Mouse (Mus musculus): Measurements from ENCODE around the gene Hint3. TPM values are rescaled to one million over a fixed set of nuclear protein-coding genes. Genes with fewer than 3 reads are reported as not detected.
"Not testable (repeated sequence)": the region's sequence is repeated elsewhere in the genome, so short reads cannot be mapped to it uniquely, and the experiment has no call there.

Gene Hint3
- polyA plus RNA-seq, 1 experiment = 18.5 TPM

GRCm38 (mm10) chr10:30629977-30630376 lies 545 bp upstream of the Hint3 start:
- H3K27ac ChIP-seq (ENCODE audit: insufficient read depth, low read depth, low read length) = no peak overlapping the region
- TF ChIP-seq POLR2A (IDR thresholded peaks at IDR 0.05; ENCODE audit: borderline replicate concordance, low read depth, low read length) (no peak), CTCF (IDR thresholded peaks at IDR 0.05; ENCODE audit: low read depth, low read length) (no peak)
- peaks cover 9% of the 10 kb centered on the region for H3K4me1 ChIP-seq (ENCODE audit: control insufficient read depth, insufficient read depth, low read length)
- no peak overlapping the region for H3K4me3 ChIP-seq (ENCODE audit: insufficient read depth, low read length)

- H3K27ac ChIP-seq (ENCODE audit: insufficient read depth, low read depth, low read length); H3K4me1 ChIP-seq (ENCODE audit: control insufficient read depth, insufficient read depth, low read length); H3K4me3 ChIP-seq (ENCODE audit: insufficient read depth, low read length): not testable (repeated sequence)
Observed at GRCm38 (mm10) chr10:30628444-30628843, 988 bp downstream of the Hint3 start.

- H3K4me1 ChIP-seq (ENCODE audit: control insufficient read depth, insufficient read depth, low read length) = peaks cover 9% of the 10 kb centered on the region
- H3K27ac ChIP-seq (ENCODE audit: insufficient read depth, low read depth, low read length) = no peak overlapping the region; the same call in 1 of the 2 replicates
- no peak overlapping the region for H3K4me3 ChIP-seq (ENCODE audit: insufficient read depth, low read length)
- TF ChIP-seq CTCF (IDR thresholded peaks at IDR 0.05; ENCODE audit: low read depth, low read length) = no peak
- TF ChIP-seq POLR2A (IDR thresholded peaks at IDR 0.05; ENCODE audit: borderline replicate concordance, low read depth, low read length) = no peak
Observed at GRCm38 (mm10) chr10:30627548-30627947, 1.9 kb downstream of the Hint3 start.

GRCm38 (mm10) chr10:30624161-30625019 lies 5.0 kb downstream of the Hint3 start:
- Histone ChIP-seq H3K4me3 (ENCODE audit: insufficient read depth, low read length) (no peak overlapping the region), H3K4me1 (ENCODE audit: control insufficient read depth, insufficient read depth, low read length) (peaks cover 15% of the 10 kb centered on the region), H3K27ac (ENCODE audit: insufficient read depth, low read depth, low read length) (no peak overlapping the region)
- TF ChIP-seq CTCF (IDR thresholded peaks at IDR 0.05; ENCODE audit: low read depth, low read length) (no peak), POLR2A (IDR thresholded peaks at IDR 0.05; ENCODE audit: borderline replicate concordance, low read depth, low read length) (no peak)

- no peak for TF ChIP-seq CTCF (IDR thresholded peaks at IDR 0.05; ENCODE audit: low read depth, low read length)
- no peak for TF ChIP-seq POLR2A (IDR thresholded peaks at IDR 0.05; ENCODE audit: borderline replicate concordance, low read depth, low read length)
- Histone ChIP-seq H3K27ac (ENCODE audit: insufficient read depth, low read depth, low read length) (no peak overlapping the region), H3K4me3 (ENCODE audit: insufficient read depth, low read length) (no peak overlapping the region), H3K4me1 (ENCODE audit: control insufficient read depth, insufficient read depth, low read length) (peaks cover 15% of the 10 kb centered on the region)
Observed at GRCm38 (mm10) chr10:30622928-30623327, 6.5 kb downstream of the Hint3 start.

- H3K27ac ChIP-seq (ENCODE audit: insufficient read depth, low read depth, low read length) = peak overlapping the region; percentile 15; the same call in 1 of the 2 replicates
- TF ChIP-seq POLR2A (IDR thresholded peaks at IDR 0.05; ENCODE audit: borderline replicate concordance, low read depth, low read length) (no peak), CTCF (IDR thresholded peaks at IDR 0.05; ENCODE audit: low read depth, low read length) (no peak)
- H3K4me1 ChIP-seq (ENCODE audit: control insufficient read depth, insufficient read depth, low read length) = peaks cover 8% of the 10 kb centered on the region
- H3K4me3 ChIP-seq (ENCODE audit: insufficient read depth, low read length) = peak overlapping the region; percentile 87
Observed at GRCm38 (mm10) chr10:30618918-30619210, 10.6 kb downstream of the Hint3 start.

GRCm38 (mm10) chr10:30618091-30618917 lies 11.1 kb downstream of the Hint3 start:
- Histone ChIP-seq H3K4me1 (ENCODE audit: control insufficient read depth, insufficient read depth, low read length) (peaks cover 8% of the 10 kb centered on the region), H3K27ac (ENCODE audit: insufficient read depth, low read depth, low read length) (peak overlapping the region; percentile 91), H3K4me3 (ENCODE audit: insufficient read depth, low read length) (peak overlapping the region; percentile 87)
- TF ChIP-seq CTCF (IDR thresholded peaks at IDR 0.05; ENCODE audit: low read depth, low read length) (no peak), POLR2A (IDR thresholded peaks at IDR 0.05; ENCODE audit: borderline replicate concordance, low read depth, low read length) (no peak)

- H3K27ac ChIP-seq (ENCODE audit: insufficient read depth, low read depth, low read length) = no peak overlapping the region
- 0 out of 2 replicates have a peak, but pooled peaks cover 2% of the 10 kb centered on the region for H3K4me1 ChIP-seq (ENCODE audit: control insufficient read depth, insufficient read depth, low read length)
- TF ChIP-seq POLR2A (IDR thresholded peaks at IDR 0.05; ENCODE audit: borderline replicate concordance, low read depth, low read length) (no peak), CTCF (IDR thresholded peaks at IDR 0.05; ENCODE audit: low read depth, low read length) (no peak)
- H3K4me3 ChIP-seq (ENCODE audit: insufficient read depth, low read length) = no peak overlapping the region
Observed at GRCm38 (mm10) chr10:30613039-30613438, 16.4 kb downstream of the Hint3 start.

GRCm38 (mm10) chr10:30609614-30610013 lies 19.8 kb downstream of the Hint3 start:
- no peak overlapping the region for H3K4me3 ChIP-seq (ENCODE audit: insufficient read depth, low read length)
- no peaks in the 10 kb centered on the region for H3K4me1 ChIP-seq (ENCODE audit: control insufficient read depth, insufficient read depth, low read length)
- TF ChIP-seq CTCF (IDR thresholded peaks at IDR 0.05; ENCODE audit: low read depth, low read length) (no peak), POLR2A (IDR thresholded peaks at IDR 0.05; ENCODE audit: borderline replicate concordance, low read depth, low read length) (no peak)
- H3K27ac ChIP-seq (ENCODE audit: insufficient read depth, low read depth, low read length) = no peak overlapping the region

GRCm38 (mm10) chr10:30608109-30608508 lies 21.3 kb downstream of the Hint3 start:
- H3K4me1 ChIP-seq (ENCODE audit: control insufficient read depth, insufficient read depth, low read length) = no peaks in the 10 kb centered on the region
- no peak overlapping the region for H3K4me3 ChIP-seq (ENCODE audit: insufficient read depth, low read length)
- no peak for TF ChIP-seq POLR2A (IDR thresholded peaks at IDR 0.05; ENCODE audit: borderline replicate concordance, low read depth, low read length)
- no peak for TF ChIP-seq CTCF (IDR thresholded peaks at IDR 0.05; ENCODE audit: low read depth, low read length)
- H3K27ac ChIP-seq (ENCODE audit: insufficient read depth, low read depth, low read length) = no peak overlapping the region
